Mouse (Mus musculus): ENCODE data around the gene Mrpl46. TPM values are rescaled to one million over a fixed set of nuclear protein-coding genes. Genes with fewer than 3 reads are reported as not detected.

Mrpl46 gene
- polyA plus RNA-seq, 1 experiment from 2014 or later = 57.3 TPM

GRCm38 (mm10) chr7:78754458-78755000 lies 28.8 kb downstream of the Mrpl46 start:
- Histone ChIP-seq H3K4me3 (ENCODE audit: low read depth, low read length) (no peak overlapping the region), H3K27ac (replicated peaks; ENCODE audit: low read depth, low read length) (no peak overlapping the region), H3K9ac (ENCODE audit: low read depth, low read length) (no peak overlapping the region), H3K36me3 (ENCODE audit: control insufficient read depth, insufficient read depth, low read length) (no peaks in the 10 kb centered on the region), H3K4me2 (ENCODE audit: low read depth, low read length) (no peak overlapping the region), H3K9me3 (ENCODE audit: control insufficient read depth, low read length) (no peaks in the 10 kb centered on the region), H3K27me3 (replicated peaks; ENCODE audit: control insufficient read depth, insufficient read depth, low read length) (no peaks in the 10 kb centered on the region), H3K4me1 (ENCODE audit: control insufficient read depth, insufficient read depth, low read length) (no peaks in the 10 kb centered on the region)
- DNase-seq (ENCODE audit: low spot score) = no peak
- 61% methylated on average over 8 of the region's 8 CpGs for WGBS
- no peak for ATAC-seq (ENCODE audit: low read depth)

- 77% methylated on average over 7 of the region's 7 CpGs for WGBS
Measured at GRCm38 (mm10) chr7:78753752-78754457, 29.4 kb downstream of the Mrpl46 start.

GRCm38 (mm10) chr7:78752961-78753360 lies 30.4 kb downstream of the Mrpl46 start:
- DNase-seq (ENCODE audit: low spot score) = no peak
- no peaks in the 10 kb centered on the region for H3K9me3 ChIP-seq (ENCODE audit: control insufficient read depth, low read length)
- H3K4me1 ChIP-seq (ENCODE audit: control insufficient read depth, insufficient read depth, low read length) = no peaks in the 10 kb centered on the region
- ATAC-seq (ENCODE audit: low read depth) = no peak
- no peaks in the 10 kb centered on the region for H3K36me3 ChIP-seq (ENCODE audit: control insufficient read depth, insufficient read depth, low read length)
- H3K9ac ChIP-seq (ENCODE audit: low read depth, low read length) = no peak overlapping the region
- H3K27ac ChIP-seq (replicated peaks; ENCODE audit: low read depth, low read length) = no peak overlapping the region
- H3K27me3 ChIP-seq (replicated peaks; ENCODE audit: control insufficient read depth, insufficient read depth, low read length) = no peaks in the 10 kb centered on the region
- WGBS = 81% methylated on average over 4 of the region's 4 CpGs
- no peak overlapping the region for H3K4me3 ChIP-seq (ENCODE audit: low read depth, low read length)
- H3K4me2 ChIP-seq (ENCODE audit: low read depth, low read length) = no peak overlapping the region

More at GRCm38 (mm10) chr7:78753752-78754457, 29.4 kb downstream of the Mrpl46 start:
- ATAC-seq (ENCODE audit: low read depth) = no peak
- H3K4me3 ChIP-seq (ENCODE audit: low read depth, low read length) = no peak overlapping the region
- no peak overlapping the region for H3K4me2 ChIP-seq (ENCODE audit: low read depth, low read length)
- no peaks in the 10 kb centered on the region for H3K27me3 ChIP-seq (replicated peaks; ENCODE audit: control insufficient read depth, insufficient read depth, low read length)
- DNase-seq (ENCODE audit: low spot score) = no peak
- no peaks in the 10 kb centered on the region for H3K9me3 ChIP-seq (ENCODE audit: control insufficient read depth, low read length)
- no peaks in the 10 kb centered on the region for H3K4me1 ChIP-seq (ENCODE audit: control insufficient read depth, insufficient read depth, low read length)
- H3K36me3 ChIP-seq (ENCODE audit: control insufficient read depth, insufficient read depth, low read length) = no peaks in the 10 kb centered on the region
- H3K9ac ChIP-seq (ENCODE audit: low read depth, low read length) = no peak overlapping the region
- H3K27ac ChIP-seq (replicated peaks; ENCODE audit: low read depth, low read length) = no peak overlapping the region

DNA sequence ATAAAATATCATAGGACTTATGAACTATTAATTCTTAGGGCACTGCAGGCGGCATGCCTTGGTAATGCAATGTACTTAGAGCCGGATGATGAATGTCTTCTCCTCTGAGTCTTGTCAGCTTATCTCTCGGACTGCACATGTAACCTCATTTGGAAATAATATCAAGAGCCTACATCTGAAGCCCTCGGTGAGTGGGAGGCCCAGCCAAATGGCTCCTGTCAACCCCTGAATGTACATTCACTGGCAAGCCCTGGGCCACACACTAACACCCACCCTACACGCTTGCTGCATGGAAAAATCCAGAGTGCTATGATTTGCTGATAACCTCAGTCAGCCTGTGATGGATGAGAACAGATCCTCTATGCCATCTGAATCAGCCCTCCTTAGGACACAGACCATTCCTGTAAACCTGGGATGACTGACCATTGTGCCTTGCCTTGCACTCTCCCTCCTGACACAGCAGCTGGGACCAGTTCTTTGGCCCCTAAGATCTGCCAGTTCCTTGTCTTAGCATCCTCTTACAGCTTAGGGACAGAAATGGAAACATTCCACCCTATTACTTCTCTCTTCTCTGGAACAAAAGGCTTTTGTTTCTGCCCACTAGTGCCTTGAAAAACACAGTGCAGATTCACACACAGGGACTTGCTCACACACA lies 39.5 kb downstream of the Mrpl46 start:
- H3K9ac ChIP-seq (ENCODE audit: low read depth, low read length) = no peak overlapping the region
- no peak overlapping the region for H3K4me3 ChIP-seq (ENCODE audit: low read depth, low read length)
- no peak overlapping the region for H3K27ac ChIP-seq (replicated peaks; ENCODE audit: low read depth, low read length)
- H3K36me3 ChIP-seq (ENCODE audit: control insufficient read depth, insufficient read depth, low read length) = no peaks in the 10 kb centered on the region
- no peaks in the 10 kb centered on the region for H3K27me3 ChIP-seq (replicated peaks; ENCODE audit: control insufficient read depth, insufficient read depth, low read length)
- WGBS = 77% methylated on average over 5 of the region's 5 CpGs
- H3K9me3 ChIP-seq (ENCODE audit: control insufficient read depth, low read length) = no peaks in the 10 kb centered on the region
- ATAC-seq (ENCODE audit: low read depth) (no peak), DNase-seq (ENCODE audit: low spot score) (no peak)
- H3K4me1 ChIP-seq (ENCODE audit: control insufficient read depth, insufficient read depth, low read length) = no peaks in the 10 kb centered on the region
- H3K4me2 ChIP-seq (ENCODE audit: low read depth, low read length) = no peak overlapping the region

DNA sequence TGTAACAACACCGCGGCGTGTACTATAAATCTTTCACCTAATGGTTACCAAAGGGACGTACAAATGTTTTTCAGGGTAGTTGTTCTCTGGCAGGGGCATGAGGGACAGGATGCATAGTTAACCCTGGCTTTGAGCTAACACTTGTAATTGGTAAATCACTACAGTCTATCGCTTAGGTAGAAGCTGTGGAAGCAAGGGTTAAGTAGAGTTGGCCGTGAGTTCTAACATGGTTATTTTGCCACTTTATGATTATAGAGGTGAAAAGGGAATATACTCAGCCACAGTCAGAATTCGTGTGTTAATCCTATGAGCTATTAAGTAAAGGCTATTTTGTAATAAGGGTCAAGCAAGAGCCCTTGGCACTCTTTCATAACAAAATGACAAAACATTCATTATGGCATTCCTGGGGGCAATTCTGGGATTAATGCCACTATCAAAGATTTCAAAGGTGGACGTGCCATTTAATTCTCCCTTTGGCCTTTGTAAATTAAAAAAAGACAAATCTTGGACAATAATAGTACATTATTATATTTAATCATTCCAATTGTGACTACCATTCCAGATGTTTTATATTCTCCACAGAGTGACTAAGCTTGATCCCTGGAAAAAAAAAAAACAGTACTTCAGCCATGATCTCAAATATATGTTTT lies 43.9 kb downstream of the Mrpl46 start:
- 74% methylated on average over 8 of the region's 8 CpGs for WGBS
- no peaks in the 10 kb centered on the region for H3K4me1 ChIP-seq (ENCODE audit: control insufficient read depth, insufficient read depth, low read length)
- ATAC-seq (ENCODE audit: low read depth) = no peak

DNA sequence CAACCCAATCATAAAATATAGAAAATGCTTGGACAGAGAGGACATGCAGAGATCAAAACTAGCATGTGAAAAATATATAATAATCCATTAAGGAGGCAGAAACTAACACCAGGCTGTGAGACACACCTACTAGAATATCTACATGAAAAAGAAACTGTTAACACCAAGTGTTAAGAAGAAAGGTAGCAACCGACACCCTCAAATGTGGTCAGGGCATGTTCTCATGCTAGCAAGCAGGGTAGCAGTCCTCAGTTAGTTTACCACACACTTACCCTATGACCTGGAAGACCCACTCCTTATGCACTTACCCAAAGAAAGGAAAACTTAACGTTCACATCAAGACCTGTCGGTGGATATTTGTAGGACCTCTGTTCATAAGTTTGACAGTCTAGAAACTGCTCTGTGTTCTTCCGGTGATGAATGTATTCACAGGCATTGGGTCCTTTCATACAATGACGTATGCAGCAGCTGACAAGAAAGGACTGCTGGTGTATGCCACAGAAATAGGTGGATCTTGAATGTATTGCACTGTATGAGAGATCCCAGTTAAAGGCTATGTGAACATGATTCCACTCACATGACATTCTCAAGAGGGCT lies 45.6 kb downstream of the Mrpl46 start, which contains the start of gene Ntrk3:
Gene Ntrk3 (minus strand): TSS at position 399 of the 597 bp plus-strand sequence.
- Histone ChIP-seq H3K4me3 (ENCODE audit: low read depth, low read length) (no peak within 1 kb of the TSS), H3K27me3 (replicated peaks; ENCODE audit: control insufficient read depth, insufficient read depth, low read length) (no peaks in the 10 kb centered on the region), H3K36me3 (ENCODE audit: control insufficient read depth, insufficient read depth, low read length) (no peaks in the 10 kb centered on the region), H3K9me3 (ENCODE audit: control insufficient read depth, low read length) (no peaks in the 10 kb centered on the region), H3K4me2 (ENCODE audit: low read depth, low read length) (no peak within 1 kb of the TSS), H3K27ac (replicated peaks; ENCODE audit: low read depth, low read length) (no peak within 1 kb of the TSS), H3K9ac (ENCODE audit: low read depth, low read length) (no peak within 1 kb of the TSS), H3K4me1 (ENCODE audit: control insufficient read depth, insufficient read depth, low read length) (no peaks in the 10 kb centered on the region)
- WGBS = 82% methylated on average over 5 of the region's 5 CpGs
- DNase-seq (ENCODE audit: low spot score) (no peak), ATAC-seq (ENCODE audit: low read depth) (no peak)

More for the DNA sequence above, 43.9 kb downstream of the Mrpl46 start:
- H3K36me3 ChIP-seq (ENCODE audit: control insufficient read depth, insufficient read depth, low read length) = no peaks in the 10 kb centered on the region
- no peak overlapping the region for H3K27ac ChIP-seq (replicated peaks; ENCODE audit: low read depth, low read length)
- H3K4me3 ChIP-seq (ENCODE audit: low read depth, low read length) = no peak overlapping the region
- no peak for DNase-seq (ENCODE audit: low spot score)
- H3K27me3 ChIP-seq (replicated peaks; ENCODE audit: control insufficient read depth, insufficient read depth, low read length) = no peaks in the 10 kb centered on the region
- H3K9ac ChIP-seq (ENCODE audit: low read depth, low read length) = no peak overlapping the region
- no peaks in the 10 kb centered on the region for H3K9me3 ChIP-seq (ENCODE audit: control insufficient read depth, low read length)
- H3K4me2 ChIP-seq (ENCODE audit: low read depth, low read length) = no peak overlapping the region

DNA sequence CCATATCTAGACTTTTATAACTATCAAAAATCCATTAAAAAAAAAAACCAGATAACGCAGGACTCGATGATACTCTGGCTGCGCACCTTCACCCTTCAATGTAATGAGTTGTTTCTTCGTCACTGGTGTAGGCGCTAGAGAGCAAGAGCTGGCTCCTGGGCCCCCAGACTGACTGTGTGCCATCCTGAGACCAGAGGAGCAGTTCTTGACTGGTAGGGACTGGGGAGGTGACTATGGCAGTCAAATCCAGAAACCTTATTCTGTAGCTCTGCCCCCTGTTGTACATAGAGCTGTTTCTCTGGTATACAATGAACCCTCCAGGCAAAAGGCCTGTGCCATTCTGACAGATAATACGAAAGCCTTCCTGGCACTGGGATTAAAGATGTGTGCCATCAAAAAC lies 46.1 kb downstream of the Mrpl46 start:
- H3K27ac ChIP-seq (replicated peaks; ENCODE audit: low read depth, low read length) = no peak overlapping the region
- ATAC-seq (ENCODE audit: low read depth) (no peak), DNase-seq (ENCODE audit: low spot score) (no peak)
- no peak overlapping the region for H3K4me3 ChIP-seq (ENCODE audit: low read depth, low read length)
- no peak overlapping the region for H3K9ac ChIP-seq (ENCODE audit: low read depth, low read length)
- 91% methylated on average over 6 of the region's 6 CpGs for WGBS
- no peaks in the 10 kb centered on the region for H3K4me1 ChIP-seq (ENCODE audit: control insufficient read depth, insufficient read depth, low read length)
- H3K4me2 ChIP-seq (ENCODE audit: low read depth, low read length) = no peak overlapping the region
- H3K9me3 ChIP-seq (ENCODE audit: control insufficient read depth, low read length) = no peaks in the 10 kb centered on the region
- no peaks in the 10 kb centered on the region for H3K27me3 ChIP-seq (replicated peaks; ENCODE audit: control insufficient read depth, insufficient read depth, low read length)
- no peaks in the 10 kb centered on the region for H3K36me3 ChIP-seq (ENCODE audit: control insufficient read depth, insufficient read depth, low read length)

DNA sequence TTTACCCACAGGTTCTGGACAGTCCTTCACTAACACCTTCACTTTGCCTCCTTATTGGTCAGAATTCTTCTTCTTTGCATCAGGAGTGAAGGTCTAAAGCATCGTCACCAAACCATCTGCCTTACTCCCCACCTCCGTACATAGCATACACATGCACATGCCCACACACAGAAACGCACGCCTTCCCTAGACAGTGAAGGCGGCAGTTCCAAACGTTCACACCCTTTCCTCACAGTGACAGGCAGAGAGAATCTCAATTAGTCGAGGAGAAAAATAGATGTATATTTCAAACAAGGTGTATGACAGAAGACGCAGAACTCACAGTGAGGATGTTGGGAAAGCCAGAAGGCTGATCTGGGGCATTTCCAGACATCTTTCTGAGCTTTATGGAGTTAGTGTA lies 51.9 kb downstream of the Mrpl46 start:
- Histone ChIP-seq H3K27me3 (replicated peaks; ENCODE audit: control insufficient read depth, insufficient read depth, low read length) (no peaks in the 10 kb centered on the region), H3K9ac (ENCODE audit: low read depth, low read length) (no peak overlapping the region), H3K4me2 (ENCODE audit: low read depth, low read length) (no peak overlapping the region), H3K9me3 (ENCODE audit: control insufficient read depth, low read length) (no peaks in the 10 kb centered on the region), H3K36me3 (ENCODE audit: control insufficient read depth, insufficient read depth, low read length) (no peaks in the 10 kb centered on the region), H3K4me3 (ENCODE audit: low read depth, low read length) (no peak overlapping the region), H3K4me1 (ENCODE audit: control insufficient read depth, insufficient read depth, low read length) (no peaks in the 10 kb centered on the region), H3K27ac (replicated peaks; ENCODE audit: low read depth, low read length) (no peak overlapping the region)
- ATAC-seq (ENCODE audit: low read depth) (no peak), DNase-seq (ENCODE audit: low spot score) (no peak)
- WGBS = 81% methylated on average over 8 of the region's 8 CpGs
